Mouse (Mus musculus) midbrain, postnatal 0 days (tissue): ENCODE data around the gene Abraxas2. TPM values are rescaled to one million over a fixed set of nuclear protein-coding genes. Genes with fewer than 3 reads are reported as not detected.

Source experiments
- ATAC-seq: fragments of 200-750 bp; cut with Nextera tagmentation; 2 replicates; pipeline ENCODE4 v1.8.0; 2017; ENCODE audit warnings: moderate number of reproducible peaks, mild to moderate bottlenecking, moderate TSS enrichment, moderate library complexity; ENCODE audit not compliant: low FRiP score
- DNase-seq: peaks from one replicate; pipeline ENCODE4 v3.0.0-alpha.2; 2015; ENCODE audit warnings: low spot score
- H3K27ac ChIP-seq: fragments of 300-500 bp; sonication (generic); 2 replicates; pipeline ENCODE4 v1.5.1; 2014; ENCODE audit warnings: low read depth, mild to moderate bottlenecking, low read length, mixed read lengths
- H3K27me3 ChIP-seq: fragments of 300-500 bp; sonication (generic); 2 replicates; pipeline ENCODE4 v1.6.1; 2014; ENCODE audit warnings: low read length, control low read depth, mixed read lengths; ENCODE audit not compliant: insufficient read depth
- H3K36me3 ChIP-seq: fragments of 300-500 bp; sonication (generic); 2 replicates; pipeline ENCODE4 v1.6.1; 2014; ENCODE audit warnings: low read length, control low read depth, mixed read lengths; ENCODE audit not compliant: insufficient read depth
- H3K4me1 ChIP-seq: fragments of 300-500 bp; sonication (generic); 2 replicates; pipeline ENCODE4 v1.6.1; 2014; ENCODE audit warnings: mild to moderate bottlenecking, control low read depth, antibody characterized with exemption, low read length, mixed read lengths; ENCODE audit not compliant: insufficient read depth
- H3K4me2 ChIP-seq: fragments of 300-500 bp; sonication (generic); 2 replicates; pipeline ENCODE4 v1.6.1; 2014; ENCODE audit warnings: low read depth, mild to moderate bottlenecking, low read length, mixed read lengths; ENCODE audit not compliant: poor library complexity, severe bottlenecking
- H3K4me3 ChIP-seq: fragments of 300-500 bp; sonication (generic); 2 replicates; pipeline ENCODE4 v1.5.1; 2014; ENCODE audit warnings: low read depth, mild to moderate bottlenecking, low read length, moderate library complexity
- H3K9ac ChIP-seq: fragments of 300-500 bp; sonication (generic); replicated peaks from 2 replicates; pipeline ENCODE4 v1.6.1; 2014; ENCODE audit warnings: mild to moderate bottlenecking, low read length, moderate library complexity, mixed read lengths; ENCODE audit not compliant: poor library complexity, severe bottlenecking
- H3K9me3 ChIP-seq: fragments of 300-500 bp; sonication (generic); 2 replicates; pipeline ENCODE4 v1.6.1; 2016; ENCODE audit warnings: low read length, control low read depth
- CTCF ChIP-seq: IDR thresholded peaks from 2 replicates; pipeline ENCODE4 v1.5.1; 2016; ENCODE audit warnings: antibody characterized with exemption, mild to moderate bottlenecking
- WGBS: fragments of 180-500 bp; shearing (Covaris S2); extraction: QIAGEN DNeasy Blood & Tissue Kit; methylation state at CpG from one replicate; pipeline ENCODE4 v1.1.7; 2014; 5-methylcytosine and 5-hydroxymethylcytosine counted together
- polyA plus RNA-seq: library from polyadenylated mRNA; unstranded; fragments of >200 nt; fragmentation: Nextera tagmentation; extraction: Ambion mirVana; gene quantifications from 2 replicates; pipeline ENCODE4 v1.2.1, GENCODE M21; 2015
- total RNA-seq: library from RNA; depleted of rRNA; stranded (reverse); fragments of >200 nt; gene quantifications from 2 replicates; pipeline ENCODE4 v1.2.3, GENCODE M21; 2014

Gene Abraxas2
- total and polyA plus RNA-seq, 2 experiments from 2014 or later: 28.8 to 31.1 TPM

DNA sequence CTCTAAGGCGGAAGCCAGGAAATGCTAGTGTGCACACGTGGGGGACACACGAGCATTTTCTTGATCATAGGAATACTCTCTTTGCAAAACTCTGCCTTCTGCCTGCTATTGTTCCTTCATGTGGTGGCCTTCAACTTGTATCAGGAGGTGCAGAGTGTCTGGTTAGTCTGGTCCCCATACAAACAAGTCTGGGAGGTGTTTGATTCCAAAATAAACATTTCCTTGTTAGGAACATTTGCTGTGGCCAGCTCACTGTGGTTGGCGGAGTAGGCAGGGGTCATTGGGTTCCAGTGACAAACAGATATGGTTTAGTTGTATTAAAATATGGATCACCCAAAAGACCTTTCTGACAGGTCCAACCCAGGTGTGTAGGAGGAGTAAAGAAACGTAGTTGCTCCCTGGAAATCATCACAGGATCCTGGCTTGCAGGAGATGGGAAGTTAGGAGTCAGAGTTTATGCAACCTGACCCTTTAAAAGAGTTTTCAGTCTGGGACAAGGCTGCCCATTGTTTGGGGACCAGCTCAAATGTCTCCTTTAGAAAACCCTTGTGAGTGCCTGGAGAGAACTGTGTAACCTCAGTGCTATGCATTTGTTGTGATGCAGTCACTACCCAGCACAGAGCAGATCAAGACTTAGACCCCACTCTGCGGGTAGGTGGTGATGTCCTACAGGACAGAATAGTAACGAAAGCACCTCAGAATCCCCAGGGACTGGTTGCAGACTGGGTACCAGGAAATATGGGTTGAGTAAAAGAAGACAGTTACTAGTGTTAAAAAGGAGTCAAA, 28.2 kb downstream of the Abraxas2 start:
- 77% methylated on average over 7 of the region's 7 CpGs for WGBS
- Histone ChIP-seq H3K4me2 (no peak overlapping the region), H3K36me3 (peaks cover 22% of the 10 kb centered on the region; the same call in 1 of the 2 replicates), H3K9ac (no peak overlapping the region), H3K27me3 (no peaks in the 10 kb centered on the region), H3K4me3 (no peak overlapping the region), H3K4me1 (no peaks in the 10 kb centered on the region), H3K27ac (no peak overlapping the region), H3K9me3 (no peaks in the 10 kb centered on the region)
- no peak for ATAC-seq
- DNase-seq: no peak
- TF ChIP-seq CTCF: no peak

GRCm38 (mm10) chr7:132888052-132888451, 29.0 kb downstream of the Abraxas2 start:
- Histone ChIP-seq H3K9me3 (no peaks in the 10 kb centered on the region), H3K9ac (no peak overlapping the region), H3K36me3 (peaks cover 13% of the 10 kb centered on the region; the same call in 1 of the 2 replicates), H3K27me3 (no peaks in the 10 kb centered on the region), H3K4me2 (no peak overlapping the region), H3K4me3 (no peak overlapping the region), H3K27ac (no peak overlapping the region), H3K4me1 (no peaks in the 10 kb centered on the region)
- 87% methylated on average over 3 of the region's 3 CpGs for WGBS
- ATAC-seq (no peak), DNase-seq (no peak)
- TF ChIP-seq CTCF: no peak

GRCm38 (mm10) chr7:132888518-132889249, 29.7 kb downstream of the Abraxas2 start:
- ATAC-seq: no peak

GRCm38 (mm10) chr7:132889691-132890090, 30.7 kb downstream of the Abraxas2 start:
- 89% methylated on average over 8 of the region's 8 CpGs for WGBS
- Histone ChIP-seq H3K27me3 (no peaks in the 10 kb centered on the region), H3K4me1 (no peaks in the 10 kb centered on the region), H3K9me3 (no peaks in the 10 kb centered on the region), H3K4me3 (no peak overlapping the region), H3K9ac (no peak overlapping the region), H3K36me3 (no peaks in the 10 kb centered on the region), H3K4me2 (no peak overlapping the region), H3K27ac (no peak overlapping the region)
- no peak for TF ChIP-seq CTCF
- no peak for ATAC-seq
- no peak for DNase-seq

More at GRCm38 (mm10) chr7:132888518-132889249, 29.7 kb downstream of the Abraxas2 start:
- H3K4me3 ChIP-seq: no peak overlapping the region
- no peak for DNase-seq
- H3K4me1 ChIP-seq: no peaks in the 10 kb centered on the region
- H3K27ac ChIP-seq: no peak overlapping the region
- 67% methylated on average over 4 of the region's 4 CpGs for WGBS
- H3K9ac ChIP-seq: no peak overlapping the region
- no peaks in the 10 kb centered on the region for H3K9me3 ChIP-seq
- H3K27me3 ChIP-seq: no peaks in the 10 kb centered on the region
- H3K36me3 ChIP-seq: peaks cover 7% of the 10 kb centered on the region; the same call in 1 of the 2 replicates
- H3K4me2 ChIP-seq: no peak overlapping the region
- TF ChIP-seq CTCF: no peak

DNA sequence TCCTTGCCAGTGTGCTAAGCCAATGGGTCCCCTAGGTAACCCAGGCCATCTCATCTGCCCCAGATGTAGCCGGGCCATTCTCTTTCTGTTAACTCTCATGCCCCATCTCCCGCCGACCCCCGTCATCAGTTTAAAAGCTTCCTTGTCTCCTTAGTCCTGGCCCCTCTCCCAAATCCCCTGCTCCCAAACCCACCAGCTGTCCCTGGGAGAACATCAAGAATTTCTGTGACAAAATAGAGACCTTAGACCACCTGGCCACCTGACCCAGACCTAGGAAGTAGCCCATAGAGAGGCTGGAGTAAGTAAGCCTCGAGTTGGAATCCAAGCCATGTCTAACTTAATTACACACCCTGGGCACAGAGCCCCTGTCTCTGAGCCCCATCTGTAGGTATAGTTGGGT, 31.2 kb downstream of the Abraxas2 start:
- WGBS: 82% methylated on average over 5 of the region's 5 CpGs

More for the DNA sequence above, 31.2 kb downstream of the Abraxas2 start:
- no peaks in the 10 kb centered on the region for H3K36me3 ChIP-seq
- no peaks in the 10 kb centered on the region for H3K9me3 ChIP-seq
- no peaks in the 10 kb centered on the region for H3K27me3 ChIP-seq
- no peak overlapping the region for H3K27ac ChIP-seq
- H3K4me3 ChIP-seq: no peak overlapping the region
- no peak overlapping the region for H3K4me2 ChIP-seq
- no peak for ATAC-seq
- no peak for DNase-seq
- no peak for TF ChIP-seq CTCF
- no peak overlapping the region for H3K9ac ChIP-seq
- no peaks in the 10 kb centered on the region for H3K4me1 ChIP-seq
